Mouse (Mus musculus): ENCODE results near the gene Rad54l.
A peak's percentile ranks its signal among the peaks of the same experiment; 100 is the strongest.

- peak; percentile 40; the same call in 1 of the 2 replicates for TF ChIP-seq CTCF (IDR thresholded peaks at IDR 0.05; ENCODE audit: borderline replicate concordance, insufficient read depth, low read depth, low read length)
- no peak for TF ChIP-seq POLR2A (IDR thresholded peaks at IDR 0.05; ENCODE audit: borderline replicate concordance, insufficient read depth, low read length)
Observed at GRCm38 (mm10) chr4:116134990-116135389, 11.5 kb upstream of the Rad54l start.

Data from cerebellum, adult 2 months (tissue).